Mouse (Mus musculus): ENCODE measurements around the gene Hyal1. TPM values are rescaled to one million over a fixed set of nuclear protein-coding genes. Genes with fewer than 3 reads are reported as not detected.

Gene Hyal1
- total and polyA plus RNA-seq, 2 experiments from 2014 or later, result 6.0 to 21.3 TPM

- H3K9me3 ChIP-seq (replicated peaks; ENCODE audit: control insufficient read depth, low read length), result no peaks in the 10 kb centered on the region
- H3K36me3 ChIP-seq (replicated peaks; ENCODE audit: control insufficient read depth, insufficient read depth, low read length), result peaks cover 27% of the 10 kb centered on the region
- no peaks in the 10 kb centered on the region for H3K27me3 ChIP-seq (ENCODE audit: control insufficient read depth, insufficient read depth, low read length)
- no peak overlapping the region for H3K9ac ChIP-seq (replicated peaks; ENCODE audit: low read depth, low read length)
- no peak overlapping the region for H3K4me3 ChIP-seq (ENCODE audit: low read depth, low read length)
- whole genome bisulfite sequencing, result 73% methylated on average over 14 of the region's 14 CpGs
- no peak for DNase-seq (ENCODE audit: low spot score)
- no peak overlapping the region for H3K4me2 ChIP-seq (ENCODE audit: low read depth, low read length)
- TF ChIP-seq CTCF (IDR thresholded peaks at IDR 0.05; ENCODE audit: low read depth), result no peak
- TF ChIP-seq EP300 (IDR thresholded peaks at IDR 0.05; ENCODE audit: low read depth), result no peak
- H3K4me1 ChIP-seq (ENCODE audit: control insufficient read depth, insufficient read depth), result peaks cover 17% of the 10 kb centered on the region
- peak overlapping the region; percentile 71 for H3K27ac ChIP-seq (ENCODE audit: low read depth)
- ATAC-seq (ENCODE audit: insufficient read depth, low read depth), result no peak
Observed at GRCm38 (mm10) chr9:107575579-107576356, 959 bp upstream of the Hyal1 start.

- Histone ChIP-seq H3K27ac (ENCODE audit: low read depth) (no peak overlapping the region), H3K4me2 (ENCODE audit: low read depth, low read length) (peak overlapping the region; percentile 62; the same call in 1 of the 2 replicates), H3K4me3 (ENCODE audit: low read depth, low read length) (no peak overlapping the region), H3K9ac (replicated peaks; ENCODE audit: low read depth, low read length) (no peak overlapping the region), H3K36me3 (replicated peaks; ENCODE audit: control insufficient read depth, insufficient read depth, low read length) (peaks cover 14% of the 10 kb centered on the region), H3K27me3 (ENCODE audit: control insufficient read depth, insufficient read depth, low read length) (no peaks in the 10 kb centered on the region), H3K4me1 (ENCODE audit: control insufficient read depth, insufficient read depth) (peaks cover 21% of the 10 kb centered on the region), H3K9me3 (replicated peaks; ENCODE audit: control insufficient read depth, low read length) (no peaks in the 10 kb centered on the region)
- no peak for DNase-seq (ENCODE audit: low spot score)
- TF ChIP-seq CTCF (IDR thresholded peaks at IDR 0.05; ENCODE audit: low read depth) (no peak), EP300 (IDR thresholded peaks at IDR 0.05; ENCODE audit: low read depth) (no peak)
- no peak for ATAC-seq (ENCODE audit: insufficient read depth, low read depth)
- WGBS, result 91% methylated on average over 10 of the region's 10 CpGs
Observed at GRCm38 (mm10) chr9:107577871-107578270, 1.1 kb downstream of the Hyal1 start.

GRCm38 (mm10) chr9:107578587-107578986 is 1.9 kb downstream of the Hyal1 start, which contains the start of gene Naa80:
Naa80 (plus strand) TSS chr9:107578887.
- Histone ChIP-seq H3K27ac (ENCODE audit: low read depth) (peak within 1 kb of the TSS; percentile 94; the same call in 1 of the 2 replicates), H3K36me3 (replicated peaks; ENCODE audit: control insufficient read depth, insufficient read depth, low read length) (peaks cover 17% of the 10 kb centered on the region), H3K9me3 (replicated peaks; ENCODE audit: control insufficient read depth, low read length) (no peaks in the 10 kb centered on the region), H3K27me3 (ENCODE audit: control insufficient read depth, insufficient read depth, low read length) (no peaks in the 10 kb centered on the region), H3K4me2 (ENCODE audit: low read depth, low read length) (peak within 1 kb of the TSS; percentile 62; the same call in 1 of the 2 replicates), H3K4me3 (ENCODE audit: low read depth, low read length) (no peak within 1 kb of the TSS), H3K9ac (replicated peaks; ENCODE audit: low read depth, low read length) (no peak within 1 kb of the TSS), H3K4me1 (ENCODE audit: control insufficient read depth, insufficient read depth) (peaks cover 21% of the 10 kb centered on the region)
- ATAC-seq (ENCODE audit: insufficient read depth, low read depth) (no peak), DNase-seq (ENCODE audit: low spot score) (no peak)
- 81% methylated on average over 3 of the region's 3 CpGs for WGBS
- no peak for TF ChIP-seq CTCF (IDR thresholded peaks at IDR 0.05; ENCODE audit: low read depth)
- no peak for TF ChIP-seq EP300 (IDR thresholded peaks at IDR 0.05; ENCODE audit: low read depth)

GRCm38 (mm10) chr9:107579023-107579900 is 2.5 kb downstream of the Hyal1 start:
- Histone ChIP-seq H3K9me3 (replicated peaks; ENCODE audit: control insufficient read depth, low read length) (no peaks in the 10 kb centered on the region), H3K4me3 (ENCODE audit: low read depth, low read length) (no peak overlapping the region), H3K4me2 (ENCODE audit: low read depth, low read length) (no peak overlapping the region), H3K27ac (ENCODE audit: low read depth) (peak overlapping the region; percentile 94; the same call in 1 of the 2 replicates), H3K36me3 (replicated peaks; ENCODE audit: control insufficient read depth, insufficient read depth, low read length) (peaks cover 20% of the 10 kb centered on the region), H3K4me1 (ENCODE audit: control insufficient read depth, insufficient read depth) (peaks cover 21% of the 10 kb centered on the region), H3K27me3 (ENCODE audit: control insufficient read depth, insufficient read depth, low read length) (no peaks in the 10 kb centered on the region), H3K9ac (replicated peaks; ENCODE audit: low read depth, low read length) (no peak overlapping the region)
- 93% methylated on average over 14 of the region's 14 CpGs for WGBS
- ATAC-seq (ENCODE audit: insufficient read depth, low read depth) (no peak), DNase-seq (ENCODE audit: low spot score) (no peak)
- TF ChIP-seq EP300 (IDR thresholded peaks at IDR 0.05; ENCODE audit: low read depth), result no peak
- TF ChIP-seq CTCF (IDR thresholded peaks at IDR 0.05; ENCODE audit: low read depth), result no peak

GRCm38 (mm10) chr9:107580501-107581317 is 4.0 kb downstream of the Hyal1 start, which contains the start of gene Hyal3:
Hyal3 (plus strand) TSS chr9:107580818.
- H3K27ac ChIP-seq (ENCODE audit: low read depth), result peak within 1 kb of the TSS; percentile 94
- H3K9ac ChIP-seq (replicated peaks; ENCODE audit: low read depth, low read length), result peak within 1 kb of the TSS; percentile 88
- H3K36me3 ChIP-seq (replicated peaks; ENCODE audit: control insufficient read depth, insufficient read depth, low read length), result peaks cover 14% of the 10 kb centered on the region
- peak; percentile 93 for DNase-seq (ENCODE audit: low spot score)
- H3K4me2 ChIP-seq (ENCODE audit: low read depth, low read length), result peak within 1 kb of the TSS; percentile 96
- peak within 1 kb of the TSS; percentile 73 for H3K4me3 ChIP-seq (ENCODE audit: low read depth, low read length)
- TF ChIP-seq CTCF (IDR thresholded peaks at IDR 0.05; ENCODE audit: low read depth) (no peak), EP300 (IDR thresholded peaks at IDR 0.05; ENCODE audit: low read depth) (no peak)
- ATAC-seq (ENCODE audit: insufficient read depth, low read depth), result peak; percentile 74
- no peaks in the 10 kb centered on the region for H3K9me3 ChIP-seq (replicated peaks; ENCODE audit: control insufficient read depth, low read length)
- H3K27me3 ChIP-seq (ENCODE audit: control insufficient read depth, insufficient read depth, low read length), result no peaks in the 10 kb centered on the region
- WGBS, result under 1% methylated on average over 32 of the region's 32 CpGs
- peaks cover 21% of the 10 kb centered on the region for H3K4me1 ChIP-seq (ENCODE audit: control insufficient read depth, insufficient read depth)

All from heart, postnatal 0 days (tissue).